Mouse (Mus musculus) kidney, postnatal 14 days (tissue): ENCODE measurements around the gene Foxl2.

ENCODE experiments used
- DNase-seq: peaks from one replicate; pipeline ENCODE4 v3.0.0; 2022; ENCODE audit warnings: mixed read lengths

Foxl2 gene

GRCm38 (mm10) chr9:98955103-98955715 is at the start of gene Foxl2:
Gene Foxl2 (plus strand): TSS chr9:98955288.
- DNase-seq: peak; percentile 20

DNA sequence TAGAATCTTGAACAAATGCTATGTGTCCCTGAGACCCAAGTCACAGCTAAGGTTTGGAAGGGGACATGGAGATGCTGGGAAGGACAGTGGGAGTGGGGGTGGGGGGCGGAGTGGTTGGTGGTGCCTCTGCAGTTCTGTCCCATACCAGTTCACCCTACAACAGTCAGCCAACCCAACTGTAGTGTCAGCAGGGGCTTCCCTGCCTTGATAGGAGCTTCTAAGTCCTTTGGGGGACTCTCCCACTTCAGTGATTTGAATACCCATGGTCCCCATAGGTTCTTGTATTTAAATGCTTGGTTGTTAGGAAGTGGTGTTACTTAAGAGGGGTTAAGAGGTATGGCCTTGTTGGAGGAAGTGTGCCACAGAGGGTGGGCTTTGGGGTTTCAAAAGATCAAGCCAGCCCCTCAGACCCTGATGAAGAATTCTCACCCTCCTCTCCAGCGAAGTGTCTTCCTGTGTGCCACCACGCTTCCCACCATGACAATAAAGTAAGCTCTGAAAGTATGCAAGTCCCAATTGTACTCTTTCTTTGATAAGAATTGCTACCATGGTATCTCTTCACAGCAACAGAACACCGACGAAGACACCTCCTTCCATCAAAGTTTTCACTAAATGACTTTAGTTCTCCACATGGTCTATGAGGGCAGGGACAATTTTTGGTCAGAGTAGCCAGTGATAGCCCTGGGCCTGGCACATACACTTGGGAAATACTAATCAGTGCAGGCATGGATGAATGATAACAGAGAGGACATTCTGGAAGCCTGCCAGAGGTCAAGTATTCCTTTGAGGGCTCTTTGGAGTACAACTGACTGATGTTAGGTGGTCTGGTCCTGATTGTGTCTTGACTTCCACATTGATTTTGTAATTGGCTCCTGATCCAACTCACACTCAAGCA is 34.2 kb upstream of the Foxl2 start:
- DNase-seq: no peak

DNA sequence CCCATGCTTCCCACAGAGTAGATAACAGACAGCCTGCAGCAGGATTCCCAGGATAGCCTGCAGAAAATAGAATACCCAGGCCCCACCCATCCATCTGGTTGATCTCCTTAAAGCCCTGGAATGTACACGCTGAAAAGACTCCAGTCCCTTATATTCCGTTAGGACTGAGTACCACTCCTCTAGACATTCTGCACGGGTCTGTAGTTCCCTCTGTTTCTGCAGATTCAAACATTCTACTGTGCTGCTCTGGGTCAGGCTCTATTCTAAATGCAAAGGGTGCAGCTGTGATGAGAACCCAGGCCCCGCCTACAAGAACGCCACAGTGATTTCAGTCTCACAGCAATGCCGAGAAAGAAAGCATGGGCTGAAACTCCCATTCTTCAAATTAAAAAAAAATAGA is 32.0 kb upstream of the Foxl2 start:
- DNase-seq: no peak

DNA sequence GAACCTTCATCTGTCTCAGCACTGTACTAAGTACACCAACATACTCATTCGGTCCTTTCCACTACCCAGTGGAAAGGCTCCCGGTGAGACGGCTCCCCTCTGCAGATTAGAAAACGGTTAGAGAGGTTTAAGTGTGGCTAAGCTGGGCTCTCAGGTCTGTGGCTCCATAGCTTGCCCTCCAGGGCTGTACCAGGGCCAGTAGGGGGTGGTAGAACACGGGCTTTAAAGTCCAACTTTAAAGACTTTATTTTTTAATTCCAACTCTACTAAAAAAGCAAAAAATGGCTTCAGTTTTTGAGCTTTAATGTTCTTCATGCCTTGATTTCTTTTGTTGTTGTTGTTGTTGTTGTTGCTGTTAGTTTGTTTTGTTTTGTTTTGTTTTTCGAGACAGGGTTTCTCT is 30.9 kb upstream of the Foxl2 start:
- DNase-seq: no peak

DNA sequence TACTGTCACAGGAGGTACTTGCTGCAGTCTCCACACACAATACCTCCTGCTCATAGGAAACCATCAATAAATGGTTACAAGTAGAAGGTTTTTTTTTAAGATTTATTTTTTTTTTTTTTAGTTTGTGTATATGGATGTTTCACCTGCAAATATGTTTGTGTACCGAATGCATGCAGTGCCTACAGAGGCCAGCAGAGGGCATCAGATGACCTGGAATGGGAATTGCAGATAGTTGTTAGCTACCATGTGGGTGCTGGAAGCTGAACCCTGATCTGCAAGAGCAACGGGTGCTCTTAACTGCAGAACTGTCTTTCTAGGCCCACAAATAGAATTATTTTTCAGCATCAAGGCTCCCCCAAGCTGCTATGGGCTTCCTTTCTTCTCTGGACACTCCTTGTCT is 25.6 kb upstream of the Foxl2 start:
- DNase-seq: no peak

GRCm38 (mm10) chr9:98932931-98933330 is 22.2 kb upstream of the Foxl2 start:
- no peak for DNase-seq

DNA sequence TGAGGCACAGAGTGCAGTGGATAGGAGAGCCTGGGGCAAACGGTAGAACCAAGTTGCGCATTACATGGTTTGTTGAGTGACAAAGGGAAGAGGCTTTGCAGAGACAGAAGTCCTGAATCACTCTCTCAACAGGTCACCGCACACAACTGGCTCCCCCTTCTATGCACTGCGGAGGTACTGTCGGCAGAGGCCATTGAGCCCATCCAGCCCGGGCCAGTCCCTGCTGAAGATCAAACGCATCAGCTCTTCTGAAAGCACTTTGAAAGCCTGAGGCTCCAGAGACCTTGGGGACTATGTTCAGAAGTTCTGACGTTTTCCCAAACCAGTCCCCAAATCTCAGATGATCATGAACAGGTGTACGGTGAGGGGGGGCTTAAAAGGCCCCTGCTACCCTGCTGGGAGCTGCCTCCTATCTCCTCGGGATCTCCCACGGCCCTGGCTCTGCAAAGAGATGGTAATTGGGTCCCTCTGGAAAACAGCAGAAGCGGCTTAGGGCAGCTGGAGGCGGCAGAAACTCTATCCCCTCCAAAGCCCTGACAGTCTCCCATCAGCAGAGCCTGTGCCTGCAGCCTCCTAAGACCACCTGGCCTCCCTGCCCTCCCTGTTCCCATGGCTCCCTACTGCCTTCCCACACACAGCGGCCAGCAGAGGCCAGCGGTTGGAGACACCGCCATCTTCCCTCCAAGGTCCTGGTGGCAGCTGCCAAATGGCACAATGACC is 19.7 kb upstream of the Foxl2 start:
- DNase-seq: no peak

DNA sequence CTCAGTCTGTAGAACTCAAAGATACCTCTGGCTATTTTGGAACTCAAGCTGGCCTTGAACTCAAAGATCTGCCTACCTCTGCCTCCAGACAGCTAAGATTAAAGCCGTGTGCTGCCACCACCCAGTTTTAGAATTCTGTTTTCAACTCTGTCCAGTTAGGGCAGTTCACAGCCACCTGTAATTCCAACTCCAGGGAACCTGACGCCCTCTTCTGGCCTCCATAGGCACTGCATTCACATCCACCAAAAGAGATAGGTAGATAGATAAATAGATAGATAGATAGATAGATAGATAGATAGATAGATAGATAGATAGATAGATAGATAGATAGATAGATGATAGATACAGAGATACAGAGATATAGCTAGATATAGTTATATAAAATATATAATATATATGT is 15.8 kb upstream of the Foxl2 start:
- DNase-seq: no peak

DNA sequence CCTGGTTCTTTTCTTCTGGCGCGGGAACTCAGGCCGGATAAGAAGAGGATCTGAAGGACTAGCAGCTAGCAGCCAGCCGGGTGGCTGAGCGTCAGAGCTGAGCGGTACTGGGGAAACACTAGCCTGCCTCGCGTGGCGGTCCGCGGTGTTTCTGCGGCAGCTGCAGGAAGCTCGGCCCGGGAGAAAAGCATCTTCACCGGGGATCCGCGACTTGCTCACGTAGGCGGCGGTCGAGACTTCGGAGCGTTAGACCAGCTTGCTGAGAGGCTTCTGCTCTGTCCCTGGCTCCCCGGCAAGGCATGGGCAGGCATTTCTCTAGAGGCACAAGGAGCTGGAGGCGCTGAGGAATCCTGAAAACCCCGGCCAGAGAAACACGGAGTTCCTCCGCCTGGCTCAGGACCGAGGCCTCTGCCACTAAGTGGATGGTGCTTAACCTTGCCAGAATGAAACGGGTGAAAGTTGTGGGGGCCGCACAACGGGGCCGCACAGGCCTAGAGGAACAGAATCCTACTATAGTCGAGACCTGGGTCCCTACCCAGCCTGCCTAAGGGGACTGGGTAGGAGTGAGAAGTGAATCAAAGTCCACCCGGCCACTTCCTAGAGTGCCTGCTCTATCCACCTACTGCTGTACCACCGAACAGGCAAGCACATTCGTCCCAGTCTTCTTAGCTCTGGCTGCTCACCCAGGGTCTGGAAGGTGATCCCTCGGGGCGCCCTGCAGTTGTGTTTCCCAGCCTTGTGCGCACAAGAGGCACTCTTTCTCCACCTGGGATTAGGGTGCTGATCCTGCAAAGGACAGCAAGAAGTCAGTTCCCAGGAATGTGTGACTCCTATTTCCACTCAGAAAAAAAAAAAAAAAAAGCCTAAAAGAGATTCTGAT is 2.7 kb upstream of the Foxl2 start:
- DNase-seq: no peak

DNA sequence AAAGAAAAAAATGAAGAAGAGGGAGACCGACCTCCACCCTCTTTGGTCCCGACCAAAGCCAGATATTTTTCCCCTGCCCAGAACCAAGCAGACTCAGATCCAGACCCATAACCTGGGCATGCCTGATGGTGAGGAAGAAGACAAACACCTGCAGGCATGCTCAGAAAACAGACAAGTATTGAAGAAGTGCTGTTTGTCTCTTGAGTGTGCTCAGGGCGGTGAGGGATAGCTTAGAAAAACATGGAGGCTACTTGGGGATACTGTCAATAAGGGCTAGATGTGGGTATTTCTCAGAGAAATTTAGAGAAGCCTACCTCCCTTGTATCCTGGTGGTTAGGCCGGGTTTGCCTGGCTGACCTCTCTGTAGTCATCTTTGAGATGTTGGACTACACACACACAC is 1.8 kb upstream of the Foxl2 start:
- no peak for DNase-seq

- no peak for DNase-seq
Measured at GRCm38 (mm10) chr9:98953830-98954229, 1.3 kb upstream of the Foxl2 start.

DNA sequence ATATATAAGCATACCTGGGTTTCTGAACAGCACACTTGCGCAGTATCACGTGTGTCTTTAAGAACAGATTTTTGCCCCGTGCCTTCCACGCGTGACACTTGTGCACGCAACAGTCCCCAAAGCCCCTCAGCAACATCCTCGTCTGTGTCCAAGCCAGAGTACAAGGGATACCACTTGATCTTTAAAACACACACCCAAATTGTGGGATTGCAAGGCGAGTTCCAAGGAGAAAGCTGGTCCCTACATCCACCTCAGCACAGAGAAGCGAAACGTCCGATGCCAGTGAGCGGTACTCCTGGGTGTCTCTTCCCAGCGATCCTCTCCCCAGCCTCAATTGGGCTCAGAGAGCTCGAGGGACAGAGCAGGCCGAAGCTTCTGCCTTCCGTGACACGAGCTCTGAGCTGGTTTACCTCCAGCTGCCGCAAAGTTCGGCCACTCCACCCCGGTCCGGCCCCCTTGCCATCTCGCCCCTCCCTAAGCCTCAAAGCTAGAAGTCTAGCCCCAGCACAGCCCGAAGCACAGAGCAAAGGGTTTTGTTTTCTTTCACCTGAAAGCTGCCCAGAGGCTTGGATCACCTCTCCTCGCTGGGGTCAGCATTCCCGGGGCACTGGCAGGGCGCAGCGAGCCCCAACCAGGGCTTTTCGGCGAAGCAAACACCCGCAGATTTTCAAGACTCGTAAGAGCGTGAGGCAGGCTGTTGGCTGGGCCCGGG is 541 bp upstream of the Foxl2 start:
- no peak for DNase-seq

- peak; percentile 23 for DNase-seq
Measured at GRCm38 (mm10) chr9:98955716-98956224, 682 bp downstream of the Foxl2 start.

GRCm38 (mm10) chr9:98956591-98957381 is 1.7 kb downstream of the Foxl2 start:
- DNase-seq: peak; percentile 25

DNA sequence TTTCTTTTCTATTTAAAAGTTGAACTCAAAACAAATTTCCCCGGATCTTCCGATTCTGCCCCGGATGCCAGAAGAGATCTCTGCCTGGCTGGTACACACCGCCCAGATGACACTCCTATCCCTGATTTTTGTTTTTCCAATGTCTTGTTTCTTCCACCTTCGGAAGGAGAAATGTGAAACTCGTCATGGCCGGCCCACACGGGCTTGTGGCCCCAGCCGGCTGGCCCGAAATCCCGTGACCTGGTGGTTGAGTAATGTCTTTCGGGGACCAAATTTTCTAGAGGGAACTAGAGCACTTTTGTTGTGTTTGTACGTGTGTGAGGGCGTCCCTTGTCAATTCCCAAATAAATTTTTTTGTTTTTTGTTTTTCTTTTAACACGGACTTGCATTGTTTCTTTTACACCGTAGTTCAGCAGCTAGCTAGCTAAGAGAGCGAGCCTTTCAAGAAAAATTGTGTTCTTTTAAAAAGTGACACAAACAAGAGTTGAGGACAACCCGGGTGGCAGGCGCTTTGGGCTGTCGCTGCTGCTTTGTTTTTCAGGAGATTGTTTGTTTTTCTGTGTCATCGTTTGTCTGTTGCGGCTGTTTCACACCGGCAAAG is 2.8 kb downstream of the Foxl2 start:
- no peak for DNase-seq

DNA sequence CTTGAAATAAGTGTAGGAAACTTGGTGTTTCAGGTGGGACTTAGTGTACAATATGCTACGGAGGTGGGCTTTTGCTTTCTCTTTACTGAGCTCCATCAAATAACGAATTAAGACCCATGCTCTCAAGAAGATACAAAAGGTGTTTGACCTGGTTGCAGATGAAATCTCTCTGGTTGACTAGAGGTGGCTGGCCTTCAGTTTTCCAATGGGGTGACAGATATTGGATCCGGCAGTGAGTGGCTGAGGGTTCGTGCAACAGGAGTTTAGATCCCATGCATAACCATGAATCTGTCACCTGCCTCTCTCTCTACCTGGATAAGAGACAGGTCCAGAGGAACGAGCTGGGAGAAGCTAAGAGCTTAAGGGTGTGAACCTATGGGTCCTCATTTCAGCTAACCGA is 3.5 kb downstream of the Foxl2 start:
- DNase-seq: no peak

- no peak for DNase-seq
Measured at GRCm38 (mm10) chr9:98959851-98960250, 4.8 kb downstream of the Foxl2 start.

DNA sequence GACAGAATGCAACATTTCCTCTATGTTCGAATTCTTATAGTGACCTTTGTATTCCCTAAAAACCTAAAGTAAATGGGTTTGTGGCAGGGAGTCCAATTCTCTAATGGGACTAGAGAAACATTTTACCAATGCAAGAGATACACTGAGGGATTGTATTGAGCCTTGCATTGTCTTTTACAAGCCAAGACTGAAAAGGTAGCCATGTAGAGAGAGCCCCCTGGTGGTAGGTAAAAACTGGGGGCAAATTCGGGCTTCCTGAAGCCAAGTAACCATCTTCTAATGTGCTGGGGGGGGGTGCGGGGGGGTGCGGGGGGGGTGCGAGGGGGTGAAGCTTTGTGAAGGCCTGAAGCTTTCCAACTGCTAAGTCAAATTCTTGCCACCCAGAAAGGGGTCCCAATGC is 5.3 kb downstream of the Foxl2 start:
- DNase-seq: no peak

DNA sequence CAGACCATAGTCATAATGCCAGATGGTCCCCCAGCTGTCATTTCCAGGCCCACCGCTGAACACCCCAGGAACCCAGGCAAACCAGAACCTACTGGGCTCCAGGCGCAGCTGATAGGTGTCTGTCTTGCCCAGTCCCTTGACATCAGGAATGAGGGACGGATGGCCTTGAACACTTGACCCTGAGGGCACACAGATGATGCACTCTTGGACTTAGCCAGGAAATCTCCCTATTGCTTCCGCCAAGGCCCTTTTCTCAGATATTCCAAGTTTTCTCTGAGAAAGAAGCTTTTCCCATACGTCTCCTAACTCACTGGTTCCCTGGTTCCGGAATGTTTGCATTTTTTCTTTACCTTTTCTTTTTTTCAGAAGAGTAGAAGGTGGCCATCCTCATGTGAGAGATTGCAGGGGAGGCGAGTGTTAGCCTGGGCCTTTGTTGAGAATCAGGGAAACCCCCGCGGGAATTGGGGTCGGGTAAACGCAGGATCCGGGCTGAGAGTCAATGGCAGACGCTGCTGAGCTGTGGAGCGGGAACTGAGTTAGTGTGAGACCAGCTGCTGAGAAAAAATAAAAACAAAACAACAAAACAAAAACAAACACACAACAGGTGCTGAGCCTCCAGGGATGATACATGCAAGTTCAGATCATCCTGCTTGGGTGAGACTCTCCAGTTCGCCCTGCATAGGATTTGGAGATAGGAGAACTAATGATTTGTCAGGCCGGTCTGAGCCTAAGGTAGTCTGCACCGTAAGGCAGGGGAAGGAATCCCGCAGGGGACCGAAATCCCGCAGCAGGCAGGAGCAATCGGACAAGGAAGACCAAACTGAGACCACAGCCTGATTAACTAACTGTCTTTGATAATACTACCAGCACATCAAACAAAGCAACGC is 6.7 kb downstream of the Foxl2 start:
- no peak for DNase-seq
